Mouse (Mus musculus) small intestine, adult 2 months (tissue): ENCODE results near the gene Kcnd1. TPM values are rescaled to one million over a fixed set of nuclear protein-coding genes. Genes with fewer than 3 reads are reported as not detected.
A peak's percentile ranks its signal among the peaks of the same experiment; 100 is the strongest.

Experiments used
- H3K27ac ChIP-seq: fragments of 200-500 bp; 2 replicates; pipeline ENCODE4 v1.5.1; 2012; ENCODE audit warnings: low read depth, low read length, control low read depth, inconsistent platforms; ENCODE audit not compliant: insufficient read depth
- H3K27me3 ChIP-seq: fragments of 200-500 bp; 2 replicates; pipeline ENCODE4 v1.6.1; 2012; ENCODE audit warnings: mild to moderate bottlenecking, moderate library complexity, low read length, inconsistent platforms; ENCODE audit not compliant: control insufficient read depth, insufficient read depth
- H3K36me3 ChIP-seq: fragments of 200-500 bp; 2 replicates; pipeline ENCODE4 v1.6.1; 2012; ENCODE audit warnings: mild to moderate bottlenecking, low read length, control low read depth, inconsistent platforms; ENCODE audit not compliant: control insufficient read depth, insufficient read depth
- H3K4me1 ChIP-seq: fragments of 200-500 bp; 2 replicates; pipeline ENCODE4 v1.6.1; 2012; ENCODE audit warnings: low read length, inconsistent platforms, mixed read lengths; ENCODE audit not compliant: control insufficient read depth, insufficient read depth, insufficient read length
- H3K4me3 ChIP-seq: fragments of 200-500 bp; 2 replicates; pipeline ENCODE4 v1.5.1; 2012; ENCODE audit warnings: low read depth, mild to moderate bottlenecking, control low read depth, inconsistent platforms, low read length, moderate library complexity
- CTCF ChIP-seq: fragments of 200-500 bp; IDR thresholded peaks from 2 replicates; pipeline ENCODE4 v1.5.1; 2012; ENCODE audit warnings: low read depth, mild to moderate bottlenecking, control low read depth, inconsistent platforms, low read length, moderate library complexity, mixed read lengths; ENCODE audit not compliant: insufficient replicate concordance, insufficient read length; ENCODE audit errors: extremely low read depth
- POLR2A ChIP-seq: fragments of 200-500 bp; IDR thresholded peaks from 2 replicates; pipeline ENCODE4 v1.6.1; 2012; ENCODE audit warnings: low read depth, mild to moderate bottlenecking, control low read depth, inconsistent platforms, low read length, moderate library complexity
- WGBS: fragments of 180-500 bp; shearing (Covaris S2); methylation state at CpG from one replicate; pipeline ENCODE4 v1.1.7; 2018; 5-methylcytosine and 5-hydroxymethylcytosine counted together
- polyA plus RNA-seq: library from polyadenylated mRNA; depleted of rRNA; stranded (reverse); fragments of >200 nt; gene quantifications from 2 replicates; pipeline ENCODE4 v1.2.3, GENCODE M21; 2012; rRNA removed

The Kcnd1 gene
- polyA plus RNA-seq, result 0.72 and 1.3 TPM in 2 replicates

GRCm38 (mm10) chrX:7821865-7822779 lies at the start of gene Kcnd1:
Gene Kcnd1 (plus strand): TSS chrX:7822289.
- Histone ChIP-seq H3K4me3 (peak within 1 kb of the TSS; percentile 48), H3K27ac (no peak within 1 kb of the TSS), H3K4me1 (peaks cover 2% of the 10 kb centered on the region; the same call in 1 of the 2 replicates), H3K36me3 (peaks cover 13% of the 10 kb centered on the region), H3K27me3 (no peaks in the 10 kb centered on the region)
- TF ChIP-seq CTCF (no peak), POLR2A (no peak)
- 12% methylated on average over 24 of the region's 24 CpGs for WGBS

- 47% methylated on average over 2 of the region's 2 CpGs for WGBS
- no peak for TF ChIP-seq CTCF
- no peak for TF ChIP-seq POLR2A
These were observed 49.3 kb upstream of the Kcnd1 start for GRCm38 (mm10) chrX:7772766-7773165.

GRCm38 (mm10) chrX:7775501-7776205 lies 46.4 kb upstream of the Kcnd1 start:
- TF ChIP-seq CTCF, result no peak
- TF ChIP-seq POLR2A, result no peak

More at GRCm38 (mm10) chrX:7772766-7773165, 49.3 kb upstream of the Kcnd1 start:
- Histone ChIP-seq H3K4me1 (no peaks in the 10 kb centered on the region), H3K27me3 (no peaks in the 10 kb centered on the region), H3K27ac (no peak overlapping the region), H3K36me3 (peaks cover 43% of the 10 kb centered on the region), H3K4me3 (no peak overlapping the region)

GRCm38 (mm10) chrX:7776329-7777082 lies 45.6 kb upstream of the Kcnd1 start:
- Histone ChIP-seq H3K4me1 (0 out of 2 replicates have a peak, but pooled peaks cover 2% of the 10 kb centered on the region), H3K27ac (no peak overlapping the region), H3K36me3 (peaks cover 18% of the 10 kb centered on the region), H3K27me3 (no peaks in the 10 kb centered on the region), H3K4me3 (no peak overlapping the region)
- no peak for TF ChIP-seq POLR2A
- TF ChIP-seq CTCF, result peak; percentile 66; the same call in 1 of the 2 replicates
- WGBS, result 45% methylated on average over 8 of the region's 8 CpGs

More at GRCm38 (mm10) chrX:7775501-7776205, 46.4 kb upstream of the Kcnd1 start:
- H3K27me3 ChIP-seq, result no peaks in the 10 kb centered on the region
- no peak overlapping the region for H3K4me3 ChIP-seq
- 79% methylated on average over 9 of the region's 9 CpGs for WGBS
- no peaks in the 10 kb centered on the region for H3K4me1 ChIP-seq
- H3K36me3 ChIP-seq, result peaks cover 26% of the 10 kb centered on the region
- no peak overlapping the region for H3K27ac ChIP-seq

- H3K4me1 ChIP-seq, result peaks cover 3% of the 10 kb centered on the region; the same call in 1 of the 2 replicates
- H3K27me3 ChIP-seq, result no peaks in the 10 kb centered on the region
- peaks cover 8% of the 10 kb centered on the region; the same call in 1 of the 2 replicates for H3K36me3 ChIP-seq
- no peak for TF ChIP-seq CTCF
- TF ChIP-seq POLR2A, result no peak
- WGBS, result 40% methylated on average over 7 of the region's 7 CpGs
- H3K4me3 ChIP-seq, result no peak overlapping the region
- H3K27ac ChIP-seq, result no peak overlapping the region
These were observed 43.4 kb upstream of the Kcnd1 start for GRCm38 (mm10) chrX:7778450-7779244.

- Histone ChIP-seq H3K27ac (no peak overlapping the region), H3K4me1 (peaks cover 3% of the 10 kb centered on the region; the same call in 1 of the 2 replicates), H3K27me3 (no peaks in the 10 kb centered on the region), H3K4me3 (no peak overlapping the region), H3K36me3 (0 out of 2 replicates have a peak, but pooled peaks cover 1% of the 10 kb centered on the region)
- TF ChIP-seq CTCF (no peak), POLR2A (no peak)
- 15% methylated on average over 3 of the region's 3 CpGs for WGBS
These were observed 42.8 kb upstream of the Kcnd1 start for GRCm38 (mm10) chrX:7779294-7779693.
